Mouse (Mus musculus) urinary bladder, postnatal 10 days (tissue): ENCODE results near the gene Olfr490.

Experiments used
- DNase-seq: peaks from one replicate; pipeline ENCODE4 v3.0.0; 2022; ENCODE audit warnings: low spot score

Olfr490 gene

GRCm38 (mm10) chr7:108288834-108289233 is at the start of gene Olfr490:
Gene Olfr490, minus strand, starts transcription at chr7:108288934.
- DNase-seq, result no peak

- DNase-seq, result no peak
Observed at GRCm38 (mm10) chr7:108323574-108323973, 34.8 kb upstream of the Olfr490 start, which contains the start of gene Olfr492. Gene Olfr492, minus strand, starts transcription at chr7:108323674.

GRCm38 (mm10) chr7:108313151-108313550 is 24.4 kb upstream of the Olfr490 start, which contains the start of gene Olfr491:
Gene Olfr491, plus strand, starts transcription at chr7:108313451.
- DNase-seq, result no peak

GRCm38 (mm10) chr7:108258247-108258646 is 30.5 kb downstream of the Olfr490 start, which contains the start of gene Olfr488:
Gene Olfr488, minus strand, starts transcription at chr7:108258347.
- DNase-seq, result no peak
